Mouse (Mus musculus) G1E (cell line): Measurements from ENCODE around the gene Prkar2b.

Source experiments
- CTCF ChIP-seq: IDR thresholded peaks from 2 replicates; pipeline ENCODE4 v1.5.1; 2012; ENCODE audit warnings: low read depth, low read length, inconsistent platforms, mixed read lengths
- POLR2AphosphoS5 ChIP-seq: IDR thresholded peaks from 2 replicates; pipeline ENCODE4 v1.6.1; 2012; ENCODE audit warnings: low read depth, low read length, inconsistent platforms; ENCODE audit not compliant: insufficient replicate concordance
- TAL1 ChIP-seq: conservative IDR thresholded peaks from 2 replicates; pipeline ENCODE4 v1.6.1; 2012; ENCODE audit warnings: low read depth, low read length, inconsistent platforms, mixed read lengths

GRCm38 (mm10) chr12:32077403-32077802 lies 16.3 kb upstream of the Prkar2b start:
- TF ChIP-seq CTCF (no peak), POLR2AphosphoS5 (no peak), TAL1 (no peak)
